Mouse (Mus musculus) intestine, embryonic 14.5 days (tissue): ENCODE results near the gene Ndufab1. TPM values are rescaled to one million over a fixed set of nuclear protein-coding genes. Genes with fewer than 3 reads are reported as not detected.

Source experiments
- polyA plus RNA-seq: library from polyadenylated mRNA; unstranded; fragments of >200 nt; fragmentation: Nextera tagmentation; extraction: Ambion mirVana; gene quantifications from 2 replicates; pipeline ENCODE4 v1.2.1, GENCODE M21; 2014

Ndufab1 gene
- polyA plus RNA-seq, 1 experiment from 2014 or later, result 762 TPM

Other genes with a start within 250 kb of the Ndufab1 start
- 0.42 and 0.53 TPM in 2 replicates for gene Scnn1b, start 236.8 kb downstream of the Ndufab1 start, polyA plus RNA-seq
- gene Cog7, start 120.2 kb downstream of the Ndufab1 start, polyA plus RNA-seq, result 22.5 and 24.1 TPM in 2 replicates
- gene Gga2, start 80.7 kb downstream of the Ndufab1 start, polyA plus RNA-seq, result 75.3 and 78.3 TPM in 2 replicates
- gene Ubfd1, start 34.7 kb downstream of the Ndufab1 start, polyA plus RNA-seq, result 76.4 and 78.6 TPM in 2 replicates
- 19.8 and 21.2 TPM in 2 replicates for gene Ears2, start 34.6 kb downstream of the Ndufab1 start, polyA plus RNA-seq
- gene Palb2, start 31.1 kb upstream of the Ndufab1 start, polyA plus RNA-seq, result 16.7 and 19.5 TPM in 2 replicates
- gene Dctn5, start 31.2 kb upstream of the Ndufab1 start, polyA plus RNA-seq, result 121 and 129 TPM in 2 replicates
- gene Plk1, start 57.6 kb upstream of the Ndufab1 start, polyA plus RNA-seq, result 108 TPM in 2 replicates
- 1.1 and 1.7 TPM in 2 replicates for gene Ern2, start 84.3 kb upstream of the Ndufab1 start, polyA plus RNA-seq
- gene Chp2, start 117.6 kb upstream of the Ndufab1 start, polyA plus RNA-seq, result 0.41 and 0.52 TPM in 2 replicates
- 16.2 and 19.0 TPM in 2 replicates for gene Prkcb, start 186.9 kb upstream of the Ndufab1 start, polyA plus RNA-seq